Mouse (Mus musculus): ENCODE measurements around the gene Hoxc4. TPM values are rescaled to one million over a fixed set of nuclear protein-coding genes. Genes with fewer than 3 reads are reported as not detected.

Gene Hoxc4
- polyA plus RNA-seq, 1 experiment from 2014 or later, result 0.11 TPM

DNA sequence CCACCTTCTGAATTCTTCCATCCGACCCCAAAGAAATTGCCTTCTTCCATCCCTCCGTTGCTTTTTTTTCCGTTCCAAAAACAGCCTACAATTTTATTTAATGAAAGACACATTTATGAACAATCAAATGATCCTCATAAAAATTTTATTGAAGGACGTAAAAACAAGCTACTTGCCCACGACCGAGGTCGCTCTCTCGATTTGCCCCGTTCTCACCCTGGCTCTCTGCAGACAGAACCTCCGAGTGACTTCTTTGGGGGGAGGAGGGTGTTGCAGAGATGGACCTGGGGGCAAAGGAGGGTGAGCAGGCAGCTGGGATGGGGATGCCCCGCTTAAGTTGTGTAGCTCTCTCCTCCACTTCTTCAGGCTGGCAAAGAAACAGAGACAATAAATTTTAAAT lies 38.4 kb upstream of the Hoxc4 start:
- Histone ChIP-seq H3K4me1 (replicated peaks) (peaks cover 7% of the 10 kb centered on the region; the same call in 1 of the 2 replicates), H3K4me3 (replicated peaks) (no peak overlapping the region), H3K4me2 (replicated peaks) (no peak overlapping the region), H3K36me3 (no peaks in the 10 kb centered on the region), H3K27ac (no peak overlapping the region), H3K27me3 (peaks cover 100% of the 10 kb centered on the region), H3K9me3 (no peaks in the 10 kb centered on the region), H3K9ac (replicated peaks) (no peak overlapping the region)
- ATAC-seq, result no peak
- 4% methylated on average over 11 of the region's 11 CpGs for WGBS

DNA sequence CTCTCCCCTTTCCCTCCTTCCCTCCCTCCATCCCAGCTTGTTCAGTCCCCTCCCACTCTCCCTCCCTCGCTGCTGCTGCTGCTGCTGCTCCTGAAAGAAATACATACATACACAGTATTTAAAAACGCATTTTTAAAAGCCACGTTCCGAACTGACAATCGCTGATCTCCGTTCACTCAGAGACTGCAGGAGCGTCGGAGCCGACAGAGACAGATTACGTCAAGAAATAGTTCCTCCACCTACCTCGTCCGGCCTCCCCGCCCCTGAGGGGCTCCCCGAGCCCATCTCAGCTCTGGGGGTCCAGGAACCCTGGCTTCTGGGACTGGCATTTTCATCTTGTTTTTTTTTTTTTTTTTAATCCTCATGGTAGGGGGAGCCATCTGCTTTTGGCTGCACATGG lies 37.8 kb upstream of the Hoxc4 start:
- Histone ChIP-seq H3K9me3 (no peaks in the 10 kb centered on the region), H3K36me3 (no peaks in the 10 kb centered on the region), H3K4me1 (replicated peaks) (peaks cover 7% of the 10 kb centered on the region; the same call in 1 of the 2 replicates), H3K4me2 (replicated peaks) (peak overlapping the region; percentile 45), H3K9ac (replicated peaks) (no peak overlapping the region), H3K27me3 (peaks cover 100% of the 10 kb centered on the region), H3K4me3 (replicated peaks) (0 out of 2 replicates have a peak overlapping the region, but pooled peaks have one; percentile 15), H3K27ac (no peak overlapping the region)
- ATAC-seq, result no peak
- under 1% methylated on average over 14 of the region's 14 CpGs for WGBS

DNA sequence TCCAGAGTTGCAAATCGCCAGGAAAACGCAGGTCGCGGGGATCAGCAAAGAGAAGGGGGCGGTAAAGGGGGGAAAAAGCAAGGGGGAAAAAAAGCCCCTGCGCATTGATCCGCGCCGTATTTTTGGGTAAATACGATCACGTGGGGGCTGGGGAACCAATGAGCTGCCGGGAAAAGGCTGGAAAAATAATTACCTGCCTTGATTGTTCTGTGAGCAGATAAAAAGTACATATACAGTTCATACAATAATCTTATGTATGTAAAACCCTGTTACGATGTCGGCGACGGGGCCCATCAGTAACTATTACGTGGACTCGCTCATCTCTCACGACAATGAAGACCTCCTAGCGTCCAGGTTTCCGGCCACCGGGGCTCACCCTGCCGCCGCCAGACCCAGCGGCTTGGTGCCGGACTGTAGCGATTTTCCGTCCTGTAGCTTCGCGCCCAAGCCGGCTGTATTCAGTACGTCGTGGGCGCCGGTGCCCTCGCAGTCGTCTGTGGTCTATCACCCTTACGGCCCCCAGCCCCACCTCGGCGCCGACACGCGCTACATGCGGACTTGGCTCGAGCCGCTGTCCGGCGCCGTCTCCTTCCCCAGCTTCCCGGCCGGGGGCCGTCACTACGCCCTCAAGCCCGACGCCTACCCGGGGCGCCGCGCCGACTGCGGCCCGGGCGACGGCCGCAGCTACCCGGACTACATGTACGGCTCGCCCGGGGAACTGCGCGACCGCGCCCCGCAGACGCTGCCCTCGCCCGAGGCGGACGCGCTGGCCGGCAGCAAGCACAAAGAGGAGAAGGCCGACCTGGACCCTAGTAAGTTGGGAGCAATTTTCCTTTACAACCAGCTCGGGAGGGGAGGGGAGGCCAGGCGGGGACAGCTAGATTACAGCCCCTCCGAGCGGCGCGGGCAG lies 37.1 kb upstream of the Hoxc4 start:
- Histone ChIP-seq H3K9ac (replicated peaks) (no peak overlapping the region), H3K27me3 (peaks cover 100% of the 10 kb centered on the region), H3K27ac (no peak overlapping the region), H3K36me3 (no peaks in the 10 kb centered on the region), H3K4me3 (replicated peaks) (peak overlapping the region; percentile 15), H3K4me1 (replicated peaks) (peaks cover 7% of the 10 kb centered on the region; the same call in 1 of the 2 replicates), H3K9me3 (no peaks in the 10 kb centered on the region), H3K4me2 (replicated peaks) (peak overlapping the region; percentile 45)
- no peak for ATAC-seq
- WGBS, result under 1% methylated on average over 87 of the region's 88 CpGs

DNA sequence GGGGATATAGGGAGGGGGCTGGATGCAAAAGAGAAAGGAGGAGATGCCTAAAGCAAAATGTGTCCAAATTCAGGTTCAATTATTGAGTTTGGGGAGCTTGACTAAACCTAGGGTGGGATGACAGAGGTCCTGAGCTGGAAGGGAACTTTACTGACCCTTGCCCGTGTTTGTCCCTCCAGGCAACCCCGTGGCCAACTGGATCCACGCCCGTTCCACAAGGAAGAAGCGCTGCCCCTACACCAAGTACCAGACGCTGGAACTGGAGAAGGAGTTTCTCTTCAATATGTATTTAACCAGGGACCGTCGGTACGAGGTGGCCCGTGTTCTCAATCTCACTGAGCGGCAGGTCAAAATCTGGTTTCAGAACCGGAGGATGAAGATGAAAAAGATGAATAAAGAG lies 35.0 kb upstream of the Hoxc4 start:
- H3K27ac ChIP-seq, result no peak overlapping the region
- no peak overlapping the region for H3K9ac ChIP-seq (replicated peaks)
- H3K27me3 ChIP-seq, result peaks cover 100% of the 10 kb centered on the region
- H3K9me3 ChIP-seq, result no peaks in the 10 kb centered on the region
- 2% methylated on average over 12 of the region's 12 CpGs for WGBS
- no peak for ATAC-seq
- peaks cover 7% of the 10 kb centered on the region; the same call in 1 of the 2 replicates for H3K4me1 ChIP-seq (replicated peaks)
- no peak overlapping the region for H3K4me2 ChIP-seq (replicated peaks)
- no peaks in the 10 kb centered on the region for H3K36me3 ChIP-seq
- H3K4me3 ChIP-seq (replicated peaks), result no peak overlapping the region

DNA sequence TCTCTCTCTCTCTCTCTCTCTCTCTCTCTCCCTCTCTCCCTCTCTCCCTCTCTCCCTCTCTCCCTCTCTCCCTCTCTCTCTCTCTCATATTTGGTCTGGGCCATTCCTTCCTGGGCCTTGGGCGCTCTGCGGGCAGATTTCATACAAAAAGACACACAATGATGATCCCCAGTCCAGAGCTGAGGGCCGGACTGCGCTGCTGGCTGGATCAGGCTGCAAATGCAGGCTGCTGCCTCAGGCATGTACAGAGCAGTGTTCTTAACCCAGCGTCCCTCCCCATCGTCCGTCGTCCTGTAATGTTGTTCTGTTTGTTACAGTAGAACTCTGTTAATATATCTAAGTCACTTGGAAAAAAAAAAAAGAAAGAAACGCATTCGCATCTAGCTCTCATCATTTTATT lies 34.2 kb upstream of the Hoxc4 start:
- Histone ChIP-seq H3K9ac (replicated peaks) (no peak overlapping the region), H3K9me3 (no peaks in the 10 kb centered on the region), H3K27me3 (peaks cover 100% of the 10 kb centered on the region), H3K27ac (no peak overlapping the region), H3K4me3 (replicated peaks) (no peak overlapping the region), H3K4me2 (replicated peaks) (no peak overlapping the region), H3K36me3 (no peaks in the 10 kb centered on the region), H3K4me1 (replicated peaks) (peaks cover 7% of the 10 kb centered on the region; the same call in 1 of the 2 replicates)
- no peak for ATAC-seq
- WGBS, result 1% methylated on average over 10 of the region's 10 CpGs

DNA sequence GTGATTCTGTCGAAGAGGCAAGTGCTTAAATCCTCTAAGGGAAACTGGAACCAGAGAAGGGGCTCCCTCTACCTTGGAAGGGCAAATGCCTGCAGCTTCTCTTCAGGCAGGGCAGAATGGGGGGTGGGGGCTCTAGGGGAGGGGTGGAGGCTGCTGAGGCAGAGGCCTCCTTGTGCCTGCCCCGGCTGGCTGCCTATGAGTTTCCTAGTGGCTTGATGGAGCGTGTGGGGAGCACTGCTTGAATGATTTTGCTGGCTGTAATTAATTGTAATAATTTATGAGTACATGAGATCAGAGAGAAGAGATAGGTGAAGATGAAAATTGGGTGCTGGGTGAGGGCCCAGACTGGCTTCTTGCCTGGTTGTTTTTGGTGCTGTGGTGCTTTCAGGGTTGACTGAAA lies 33.8 kb upstream of the Hoxc4 start:
- Histone ChIP-seq H3K9me3 (no peaks in the 10 kb centered on the region), H3K4me3 (replicated peaks) (no peak overlapping the region), H3K4me2 (replicated peaks) (no peak overlapping the region), H3K9ac (replicated peaks) (no peak overlapping the region), H3K27me3 (peaks cover 100% of the 10 kb centered on the region), H3K4me1 (replicated peaks) (peaks cover 7% of the 10 kb centered on the region; the same call in 1 of the 2 replicates), H3K27ac (no peak overlapping the region), H3K36me3 (no peaks in the 10 kb centered on the region)
- WGBS, result 6% methylated on average over 3 of the region's 3 CpGs
- ATAC-seq, result no peak

DNA sequence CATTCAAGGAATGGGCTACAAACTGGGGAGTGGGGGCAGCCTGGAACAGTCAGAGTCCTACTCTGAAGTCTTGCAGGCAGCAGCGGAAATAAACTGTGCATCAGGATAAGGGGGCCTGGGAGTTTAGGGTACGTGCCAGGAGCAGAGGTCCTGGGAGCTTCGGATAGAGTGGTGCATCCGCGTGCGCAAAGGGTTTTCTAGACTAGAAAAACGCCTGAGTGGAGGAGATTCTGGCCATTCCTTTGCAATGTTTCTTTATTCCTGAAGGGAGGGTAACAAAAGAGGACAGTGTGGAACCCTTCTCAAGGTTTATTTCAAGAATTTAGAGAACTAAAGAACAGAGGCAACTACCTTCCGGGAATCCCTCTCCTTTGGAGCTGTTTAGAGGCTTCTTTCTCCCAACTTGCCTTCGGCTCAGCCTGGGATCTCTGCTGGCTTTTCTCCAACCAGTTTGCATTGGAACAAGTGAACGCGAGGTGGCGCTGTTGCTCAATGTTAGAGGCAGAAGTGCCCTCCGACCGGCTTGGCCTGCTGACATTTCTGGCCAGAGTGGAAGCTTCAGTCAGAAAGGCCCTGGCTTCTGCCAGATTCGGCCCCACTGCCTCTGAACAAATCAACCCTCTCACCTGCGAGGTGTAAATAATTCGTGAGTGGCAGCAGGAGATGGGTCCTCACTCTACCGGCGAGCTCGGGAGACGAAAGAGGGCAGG lies 31.5 kb upstream of the Hoxc4 start:
- H3K4me3 ChIP-seq (replicated peaks), result no peak overlapping the region
- no peak overlapping the region for H3K27ac ChIP-seq
- no peaks in the 10 kb centered on the region for H3K36me3 ChIP-seq
- H3K4me1 ChIP-seq (replicated peaks), result no peaks in the 10 kb centered on the region
- H3K9ac ChIP-seq (replicated peaks), result no peak overlapping the region
- H3K9me3 ChIP-seq, result no peaks in the 10 kb centered on the region
- peak; percentile 53; the same call in 1 of the 2 replicates for ATAC-seq
- no peak overlapping the region for H3K4me2 ChIP-seq (replicated peaks)
- H3K27me3 ChIP-seq, result peaks cover 99% of the 10 kb centered on the region
- WGBS, result 3% methylated on average over 21 of the region's 21 CpGs

DNA sequence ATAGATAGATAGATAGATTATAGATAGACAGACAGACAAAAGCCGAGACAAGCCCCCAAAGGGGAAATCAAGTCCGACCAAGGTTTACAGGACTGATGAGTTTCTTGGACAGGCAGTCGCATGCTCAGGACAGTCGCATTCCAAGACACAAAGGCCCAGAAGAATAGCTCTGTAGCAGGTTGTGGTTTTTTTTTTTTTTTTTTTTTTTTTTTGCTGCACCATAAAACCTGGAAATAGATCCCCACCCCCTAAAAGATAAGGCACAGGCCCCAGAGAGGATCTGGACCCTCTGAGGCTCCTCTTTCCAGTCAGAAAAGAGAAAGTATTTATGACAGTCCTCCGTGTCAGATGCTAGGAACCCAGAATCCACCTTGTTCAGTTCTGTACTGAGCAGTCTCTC lies 30.7 kb upstream of the Hoxc4 start:
- 12% methylated on average over 5 of the region's 5 CpGs for WGBS
- H3K4me2 ChIP-seq (replicated peaks), result no peak overlapping the region
- peaks cover 99% of the 10 kb centered on the region for H3K27me3 ChIP-seq
- no peak overlapping the region for H3K27ac ChIP-seq
- no peak for ATAC-seq
- no peak overlapping the region for H3K4me3 ChIP-seq (replicated peaks)
- no peaks in the 10 kb centered on the region for H3K4me1 ChIP-seq (replicated peaks)
- H3K36me3 ChIP-seq, result no peaks in the 10 kb centered on the region
- no peak overlapping the region for H3K9ac ChIP-seq (replicated peaks)
- H3K9me3 ChIP-seq, result no peaks in the 10 kb centered on the region

DNA sequence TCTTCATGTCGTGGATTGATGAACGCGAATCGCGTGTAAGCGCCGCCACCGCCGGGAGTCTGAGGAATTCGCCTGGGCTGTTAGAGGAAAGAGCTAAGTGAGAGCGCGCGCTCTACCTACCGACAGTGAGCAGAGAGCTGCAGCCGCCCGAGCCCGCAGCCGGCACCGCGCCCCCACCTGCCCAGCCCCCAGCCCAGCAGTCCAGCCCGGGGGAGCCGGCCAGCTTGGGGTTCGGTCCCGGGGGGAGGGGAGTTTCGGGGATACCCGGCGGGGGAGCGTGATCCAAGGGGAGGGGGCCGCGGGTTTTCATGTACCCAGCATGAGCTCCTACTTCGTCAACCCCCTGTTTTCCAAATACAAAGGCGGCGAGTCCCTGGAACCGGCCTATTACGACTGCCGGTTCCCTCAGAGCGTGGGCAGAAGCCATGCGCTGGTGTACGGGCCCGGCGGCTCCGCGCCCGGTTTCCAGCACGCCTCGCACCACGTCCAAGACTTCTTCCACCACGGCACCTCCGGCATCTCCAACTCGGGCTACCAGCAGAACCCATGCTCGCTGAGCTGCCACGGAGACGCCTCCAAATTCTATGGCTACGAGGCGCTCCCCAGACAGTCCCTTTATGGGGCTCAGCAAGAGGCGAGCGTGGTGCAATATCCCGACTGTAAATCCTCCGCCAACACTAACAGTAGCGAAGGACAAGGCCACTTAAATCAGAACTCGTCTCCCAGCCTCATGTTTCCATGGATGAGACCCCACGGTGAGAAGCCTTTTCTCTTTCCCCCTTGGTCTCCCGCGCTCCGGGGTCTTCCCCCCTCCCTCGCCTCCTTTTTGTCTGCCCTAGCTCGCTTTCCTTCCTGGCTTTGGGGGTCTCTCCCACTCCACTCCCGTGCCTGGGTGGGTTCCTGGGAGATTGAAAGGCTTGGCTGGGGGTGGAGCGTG lies 28.0 kb upstream of the Hoxc4 start, which contains the start of gene Hoxc8:
Gene Hoxc8 (plus strand): TSS at position 147 of the 937 bp plus-strand sequence.
- Histone ChIP-seq H3K9me3 (no peaks in the 10 kb centered on the region), H3K4me1 (replicated peaks) (no peaks in the 10 kb centered on the region), H3K27ac (no peak within 1 kb of the TSS), H3K4me2 (replicated peaks) (no peak within 1 kb of the TSS), H3K9ac (replicated peaks) (no peak within 1 kb of the TSS), H3K27me3 (peaks cover 98% of the 10 kb centered on the region), H3K4me3 (replicated peaks) (no peak within 1 kb of the TSS), H3K36me3 (no peaks in the 10 kb centered on the region)
- no peak for ATAC-seq
- WGBS, result under 1% methylated on average over 65 of the region's 69 CpGs

DNA sequence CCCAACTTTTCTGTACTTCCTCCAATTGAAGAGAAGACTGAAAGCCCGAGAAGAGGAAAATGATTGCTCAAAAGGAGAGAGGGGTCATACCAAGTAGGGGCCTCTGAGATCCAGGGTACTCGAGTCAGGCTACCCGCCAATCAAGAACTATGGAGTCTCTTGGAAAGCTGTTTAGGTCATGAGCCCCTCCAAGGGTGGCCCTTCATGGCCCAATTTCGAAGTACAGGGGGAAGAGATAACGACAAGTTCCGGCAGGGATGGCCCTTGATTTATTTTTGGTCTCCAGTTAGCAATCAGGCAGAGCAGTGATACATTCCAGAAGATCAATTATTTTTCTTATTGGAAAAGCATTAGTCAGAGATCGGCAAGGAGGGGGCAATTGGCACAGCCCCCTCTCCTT lies 27.0 kb upstream of the Hoxc4 start:
- no peaks in the 10 kb centered on the region for H3K9me3 ChIP-seq
- peaks cover 98% of the 10 kb centered on the region for H3K27me3 ChIP-seq
- no peaks in the 10 kb centered on the region for H3K4me1 ChIP-seq (replicated peaks)
- H3K4me3 ChIP-seq (replicated peaks), result no peak overlapping the region
- H3K4me2 ChIP-seq (replicated peaks), result no peak overlapping the region
- H3K9ac ChIP-seq (replicated peaks), result no peak overlapping the region
- H3K36me3 ChIP-seq, result no peaks in the 10 kb centered on the region
- no peak for ATAC-seq
- no peak overlapping the region for H3K27ac ChIP-seq
- under 1% methylated on average over 7 of the region's 7 CpGs for WGBS

DNA sequence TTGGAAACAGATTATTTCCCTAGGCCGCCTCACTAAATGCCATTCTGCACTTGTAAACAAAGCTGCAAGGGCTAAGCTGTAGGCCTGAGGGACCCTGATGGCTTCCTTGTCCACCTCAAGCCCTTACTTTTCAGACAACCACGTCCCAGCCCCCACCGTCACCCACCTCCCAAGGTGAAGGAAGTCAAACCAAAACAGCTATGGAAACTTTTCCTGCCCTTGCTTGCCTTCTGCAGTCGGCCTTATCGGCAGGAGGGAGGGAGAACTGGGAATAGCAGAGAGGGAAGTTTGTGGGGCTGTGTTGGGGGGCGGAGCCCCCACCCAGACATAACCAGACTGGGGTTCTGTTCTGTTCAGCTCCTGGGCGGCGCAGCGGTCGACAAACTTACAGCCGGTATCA lies 26.5 kb upstream of the Hoxc4 start:
- Histone ChIP-seq H3K4me2 (replicated peaks) (no peak overlapping the region), H3K4me3 (replicated peaks) (no peak overlapping the region), H3K27ac (no peak overlapping the region), H3K4me1 (replicated peaks) (no peaks in the 10 kb centered on the region), H3K36me3 (no peaks in the 10 kb centered on the region), H3K9ac (replicated peaks) (no peak overlapping the region), H3K9me3 (no peaks in the 10 kb centered on the region), H3K27me3 (peaks cover 98% of the 10 kb centered on the region)
- WGBS, result 1% methylated on average over 11 of the region's 11 CpGs
- ATAC-seq, result no peak
